Comparison of ENCODE assay signal across 21 mouse cellular contexts in the genomic region with DNA sequence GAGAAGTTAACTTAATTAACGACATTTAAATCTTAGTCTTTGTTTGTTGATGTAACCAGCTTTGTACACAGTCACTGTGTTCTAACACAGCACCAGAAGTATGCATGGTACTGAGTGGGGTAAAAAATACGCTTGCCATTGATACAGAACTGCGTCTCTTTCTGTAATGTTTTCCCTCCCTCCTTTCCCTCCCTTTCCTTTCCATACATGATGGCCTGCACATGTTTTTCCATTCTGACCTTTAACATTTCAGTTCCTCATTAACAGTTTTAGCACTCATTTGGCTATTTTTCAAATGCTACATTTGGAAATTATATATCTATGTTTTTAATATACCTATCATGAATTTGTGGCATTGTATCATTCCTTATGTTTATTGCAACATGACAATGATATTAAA. TPM values are rescaled to one million over a fixed set of nuclear protein-coding genes. Genes with fewer than 3 reads are reported as not detected.
DNase-seq lines count a peak whose midpoint lies in the region; TF ChIP-seq lines count a peak whose summit lies in the region.
"Had no signal": no experiment of that assay in that cellular context is flagged by ENCODE, and none has a peak within 500 bp of the region (broad histone marks: within the 10 kb centered on the region; RNA-seq: fewer than 3 reads in every experiment).

No protein-coding gene starts in this region.

- no peak for TF ChIP-seq CTCF in CH12.LX (conservative IDR thresholded peaks at IDR 0.05 in 1 of 2, IDR thresholded peaks at IDR 0.05 in 1 of 2; ENCODE audit: low read depth in 2 of 2, low read length in 2 of 2)

- H3K27ac ChIP-seq in CH12.LX (ENCODE audit: insufficient read depth, low read depth): no peak overlapping the region

- dilution Hi-C loops in CH12.LX (cut with MboI; ENCODE audit: extremely low pct_ligation_motif_present, extremely low pct_unique_long_range_greater_than_20kb, low sequenced_read_pairs): no loop called here

- peak; percentile 93 for TF ChIP-seq EP300 in CH12.LX (IDR thresholded peaks at IDR 0.05; ENCODE audit: low read length)

- no peak overlapping the region for H3K4me3 ChIP-seq in CH12.LX (replicated peaks in 1 of 3; ENCODE audit: low read depth in 2 of 3, low read length in 2 of 3, poor library complexity in 1 of 3)

- peaks cover 4 to 58% of the 10 kb centered on the region in 2 experiments; a peak in 3 of 4 replicates for H3K4me1 ChIP-seq in CH12.LX (ENCODE audit: control insufficient read depth in 1 of 2, insufficient read depth in 2 of 2)

- H3K79me2 ChIP-seq in CH12.LX (replicated peaks; ENCODE audit: control insufficient read depth, extremely low read depth, insufficient read depth, poor library complexity, severe bottlenecking): no peaks in the 10 kb centered on the region

- no peaks in the 10 kb centered on the region for H3K9me3 ChIP-seq in CH12.LX (replicated peaks; ENCODE audit: low read length)
- H3K9me3 ChIP-seq: G1E had no signal

- DNase-seq in CH12.LX (ENCODE audit: extremely low read depth): peak; percentile 43
- DNase-seq in ovary, postnatal 36 days (ENCODE audit: low spot score): no peak
- DNase-seq: adrenal gland, adult 2 months; adrenal gland, adult 8-10 months; adrenal gland, postnatal 10 days; adrenal gland, postnatal 14 days; adrenal gland, postnatal 25 days; adrenal gland, postnatal 36 days; B cell, adult 2 months; cerebellum, adult 11 months; cerebellum, adult 11-12 months; cerebellum, adult 18-20 months; cerebellum, adult 2 months; cerebellum, adult 8-10 months had no signal

- no peak for TF ChIP-seq RAD21 in CH12.LX (IDR thresholded peaks at IDR 0.05; ENCODE audit: low read depth, low read length)

- H3K36me3 ChIP-seq in CH12.LX (replicated peaks in 1 of 2; ENCODE audit: control insufficient read depth in 1 of 2, insufficient read depth in 1 of 2, low read length in 1 of 2): peaks cover 7 to 27% of the 10 kb centered on the region in 2 experiments

- H3K4me2 ChIP-seq in CH12.LX (ENCODE audit: insufficient read depth, low read depth, poor library complexity, severe bottlenecking): no peak overlapping the region

- H3K27me3 ChIP-seq in CH12.LX (replicated peaks): no peaks in the 10 kb centered on the region
- H3K27me3 ChIP-seq: Patski had no signal

- TF ChIP-seq POLR2A in CH12.LX (IDR thresholded peaks at IDR 0.05; ENCODE audit: low read depth, low read length): no peak

- H3K9ac ChIP-seq in CH12.LX (ENCODE audit: insufficient read depth, low read depth): no peak overlapping the region

- in situ Hi-C loops in CH12.LX (cut with MboI; ENCODE audit: low pct_ligation_motif_present, low pct_unique_long_range_greater_than_20kb, low sequenced_read_pairs): no loop called here

TF ChIP-seq in CH12.LX, 34 proteins besides CTCF, POLR2A, EP300 and RAD21:
- TF ChIP-seq USF1 (IDR thresholded peaks at IDR 0.05; ENCODE audit: low read depth, low read length): no peak
- no peak for TF ChIP-seq ELF1 (IDR thresholded peaks at IDR 0.05; ENCODE audit: low read depth, low read length)
- TF ChIP-seq BHLHE40 (IDR thresholded peaks at IDR 0.05; ENCODE audit: low read depth, low read length): peak; percentile 75
- 0 out of 2 replicates have a peak, but pooled peaks have one; percentile 20 for TF ChIP-seq MYC (IDR thresholded peaks at IDR 0.05; ENCODE audit: low read depth, low read length)
- peak; percentile 57; the same call in 1 of the 2 replicates for TF ChIP-seq IRF4 (IDR thresholded peaks at IDR 0.05; ENCODE audit: low read depth, low read length)
- 0 out of 2 replicates have a peak, but pooled peaks have one; percentile 31 for TF ChIP-seq TCF12 (IDR thresholded peaks at IDR 0.05; ENCODE audit: low read depth, low read length)
- 0 out of 2 replicates have a peak, but pooled peaks have one; percentile 3 for TF ChIP-seq JUN (IDR thresholded peaks at IDR 0.05; ENCODE audit: insufficient read depth, low read depth, low read length)
- peak; percentile 51 for TF ChIP-seq ETS1 (conservative IDR thresholded peaks at IDR 0.05; ENCODE audit: low read depth, low read length)

RNA-seq across cellular contexts. Expression of gene Meltf, which starts 34.4 kb away (rescaled TPM):
- total RNA-seq in CH12.LX (2012; rRNA removed): 0.04 TPM in 1 of 2 replicates, not detected in the other
- total RNA-seq in CH12.LX (2014; rRNA removed): 0.05 and 0.09 TPM in 2 replicates
- 0.07 and 0.10 TPM in 2 replicates for polyA plus RNA-seq in CH12.LX (2012; ENCODE audit: insufficient read length, low read depth)
- total RNA-seq: adrenal gland, adult 18-20 months; adrenal gland, adult 2 months; adrenal gland, adult 8-10 months; adrenal gland, postnatal 14 days; adrenal gland, postnatal 25 days; adrenal gland, postnatal 36 days; MEL had no signal
- polyA plus RNA-seq: activated CD4-positive, CD25-positive, alpha-beta regulatory T cell, adult 4 months; C2C12; CD4-positive, CD25-positive, alpha-beta regulatory T cell, adult 4 months; G1E had no signal
